Mouse (Mus musculus) adrenal gland, postnatal 10 days (tissue): ENCODE results near the gene Pelo. TPM values are rescaled to one million over a fixed set of nuclear protein-coding genes. Genes with fewer than 3 reads are reported as not detected.
A peak's percentile ranks its signal among the peaks of the same experiment; 100 is the strongest.

Source experiments
- DNase-seq: peaks from one replicate; pipeline ENCODE4 v3.0.0; 2021; ENCODE audit warnings: mixed read lengths
- long read RNA-seq, 2 experiments: library from polyadenylated mRNA; stranded (forward); transcript quantifications; one replicate each; pipeline ENCODE4 v2.0.0; 2021
- total RNA-seq, 2 experiments: library from RNA; stranded (reverse); gene quantifications; 2 replicates each; pipeline ENCODE4 v1.2.3; 2021

Pelo gene
- total RNA-seq, result 10 to 100 TPM; 21.8 to 25.0 TPM
- long read RNA-seq, experiment 1, transcript Pelo-201 (2 exons, 1,600 nt), result major isoform, 23 of 23 reads
- long read RNA-seq, experiment 1, partial matches to known transcripts, result 0 of 23 reads
- long read RNA-seq, experiment 1, other reads (novel, unspliced or antisense), result 0 of 23 reads
- long read RNA-seq, experiment 2, transcript Pelo-201 (2 exons, 1,600 nt), result major isoform, 15 of 15 reads
- long read RNA-seq, experiment 2, partial matches to known transcripts, result 0 of 15 reads
- long read RNA-seq, experiment 2, other reads (novel, unspliced or antisense), result 0 of 15 reads

- DNase-seq, result peak; percentile 98
These were observed at the start of gene Pelo for GRCm38 (mm10) chr13:115090069-115090976. Gene Pelo (minus strand): TSS chr13:115090186.

- no peak for DNase-seq
These were observed 48.5 kb upstream of the Pelo start for GRCm38 (mm10) chr13:115138513-115138912.

- DNase-seq, result no peak
These were observed 46.8 kb upstream of the Pelo start for GRCm38 (mm10) chr13:115136761-115137160.

GRCm38 (mm10) chr13:115132435-115132834 is 42.4 kb upstream of the Pelo start:
- DNase-seq, result peak; percentile 3

- no peak for DNase-seq
These were observed 41.4 kb upstream of the Pelo start for GRCm38 (mm10) chr13:115131381-115131780.

- DNase-seq, result no peak
These were observed 40.0 kb upstream of the Pelo start for GRCm38 (mm10) chr13:115130035-115130434.

- DNase-seq, result no peak
These were observed 37.8 kb upstream of the Pelo start for GRCm38 (mm10) chr13:115127826-115128225.

- no peak for DNase-seq
These were observed 36.5 kb upstream of the Pelo start for GRCm38 (mm10) chr13:115126534-115126933.

GRCm38 (mm10) chr13:115125130-115125529 is 35.1 kb upstream of the Pelo start:
- no peak for DNase-seq

- DNase-seq, result peak; percentile 69
These were observed 34.5 kb upstream of the Pelo start for GRCm38 (mm10) chr13:115124521-115124920.

GRCm38 (mm10) chr13:115118756-115119155 is 28.8 kb upstream of the Pelo start:
- DNase-seq, result no peak

GRCm38 (mm10) chr13:115118195-115118594 is 28.2 kb upstream of the Pelo start:
- no peak for DNase-seq

GRCm38 (mm10) chr13:115116930-115117621 is 27.1 kb upstream of the Pelo start:
- no peak for DNase-seq

- no peak for DNase-seq
These were observed 19.6 kb upstream of the Pelo start for GRCm38 (mm10) chr13:115109628-115110027.

GRCm38 (mm10) chr13:115107436-115107835 is 17.4 kb upstream of the Pelo start:
- no peak for DNase-seq

GRCm38 (mm10) chr13:115106183-115106582 is 16.2 kb upstream of the Pelo start:
- no peak for DNase-seq

- no peak for DNase-seq
These were observed 12.8 kb upstream of the Pelo start for GRCm38 (mm10) chr13:115102754-115103153.

GRCm38 (mm10) chr13:115101355-115102191 is 11.6 kb upstream of the Pelo start, which contains the start of the genes Gm49395 and Itga1:
Gene Gm49395 (minus strand): TSS chr13:115101921.
Gene Itga1 (minus strand): TSS chr13:115101964.
- peak; percentile 88 for DNase-seq

- DNase-seq, result no peak
These were observed 10.6 kb upstream of the Pelo start for GRCm38 (mm10) chr13:115100381-115101177.

GRCm38 (mm10) chr13:115099381-115099780 is 9.4 kb upstream of the Pelo start:
- no peak for DNase-seq

- DNase-seq, result no peak
These were observed 8.2 kb upstream of the Pelo start for GRCm38 (mm10) chr13:115098227-115098626.
